Mouse (Mus musculus) erythroblast, embryonic 14.5 days (primary cell): ENCODE results near the gene Tmbim6.

Experiments used
- GATA1 ChIP-seq: IDR thresholded peaks from 2 replicates; pipeline ENCODE4 v1.6.1; 2012; ENCODE audit warnings: low read length, inconsistent platforms, mixed read lengths
- TAL1 ChIP-seq: IDR thresholded peaks from 3 replicates; pipeline ENCODE4 v1.6.1; 2012; ENCODE audit warnings: low read length, inconsistent platforms, mixed read lengths

- no peak for TF ChIP-seq GATA1
- TF ChIP-seq TAL1: no peak
Measured at GRCm38 (mm10) chr15:99430394-99430793, 37.7 kb downstream of the Tmbim6 start.
